Mouse (Mus musculus) A20 (cell line): ENCODE data around the gene Nphp4.

Experiments used
- DNase-seq: peaks from one replicate; pipeline ENCODE4 v3.0.0-alpha.2; 2011; ENCODE audit warnings: low read depth, low spot score

Gene Nphp4

GRCm38 (mm10) chr4:152476427-152477023, at the start of gene Nphp4:
Nphp4 (plus strand) TSS chr4:152476706.
- DNase-seq: no peak

GRCm38 (mm10) chr4:152428259-152428658, 48.2 kb upstream of the Nphp4 start:
- no peak for DNase-seq

- DNase-seq: no peak
Observed at GRCm38 (mm10) chr4:152432308-152432707, 44.2 kb upstream of the Nphp4 start.

- no peak for DNase-seq
Observed at GRCm38 (mm10) chr4:152434836-152435235, 41.7 kb upstream of the Nphp4 start.

GRCm38 (mm10) chr4:152435255-152435654, 41.3 kb upstream of the Nphp4 start:
- no peak for DNase-seq

- DNase-seq: no peak
Observed at GRCm38 (mm10) chr4:152440882-152441281, 35.6 kb upstream of the Nphp4 start.

- no peak for DNase-seq
Observed at GRCm38 (mm10) chr4:152441536-152441935, 35.0 kb upstream of the Nphp4 start.

- no peak for DNase-seq
Observed at GRCm38 (mm10) chr4:152446178-152446577, 30.3 kb upstream of the Nphp4 start.

GRCm38 (mm10) chr4:152447731-152448665, 28.5 kb upstream of the Nphp4 start:
- DNase-seq: no peak

GRCm38 (mm10) chr4:152448666-152449018, 27.9 kb upstream of the Nphp4 start:
- DNase-seq: no peak

- DNase-seq: no peak
Observed at GRCm38 (mm10) chr4:152451371-152451770, 25.1 kb upstream of the Nphp4 start.

GRCm38 (mm10) chr4:152453079-152453478, 23.4 kb upstream of the Nphp4 start:
- no peak for DNase-seq

GRCm38 (mm10) chr4:152454153-152454552, 22.4 kb upstream of the Nphp4 start:
- DNase-seq: no peak

- DNase-seq: no peak
Observed at GRCm38 (mm10) chr4:152456609-152457008, 19.9 kb upstream of the Nphp4 start.

- DNase-seq: no peak
Observed at GRCm38 (mm10) chr4:152457673-152458072, 18.8 kb upstream of the Nphp4 start.

GRCm38 (mm10) chr4:152462516-152462915, 14.0 kb upstream of the Nphp4 start:
- DNase-seq: no peak

- no peak for DNase-seq
Observed at GRCm38 (mm10) chr4:152463147-152463546, 13.4 kb upstream of the Nphp4 start.

- DNase-seq: no peak
Observed at GRCm38 (mm10) chr4:152465116-152465515, 11.4 kb upstream of the Nphp4 start.

- no peak for DNase-seq
Observed at GRCm38 (mm10) chr4:152466601-152467000, 9.9 kb upstream of the Nphp4 start.

- DNase-seq: no peak
Observed at GRCm38 (mm10) chr4:152467951-152468350, 8.6 kb upstream of the Nphp4 start.

GRCm38 (mm10) chr4:152475941-152476340, 565 bp upstream of the Nphp4 start:
- DNase-seq: no peak

GRCm38 (mm10) chr4:152477106-152477465, 580 bp downstream of the Nphp4 start:
- no peak for DNase-seq
